Mouse (Mus musculus) neural tube, embryonic 14.5 days (tissue): ENCODE data around the gene Nvl. TPM values are rescaled to one million over a fixed set of nuclear protein-coding genes. Genes with fewer than 3 reads are reported as not detected.

Source experiments
- ATAC-seq: fragments of 200-750 bp; cut with Nextera tagmentation; 2 replicates; pipeline ENCODE4 v1.8.0; 2017; ENCODE audit warnings: low read depth, mild to moderate bottlenecking, moderate TSS enrichment, moderate library complexity
- H3K27ac ChIP-seq: fragments of 300-500 bp; sonication (generic); 2 replicates; pipeline ENCODE4 v1.5.1; 2014; ENCODE audit warnings: low read depth, mild to moderate bottlenecking, control low read depth, low read length, moderate library complexity, mixed read lengths
- H3K27me3 ChIP-seq: fragments of 300-500 bp; sonication (generic); 2 replicates; pipeline ENCODE4 v1.6.1; 2014; ENCODE audit warnings: low read length; ENCODE audit not compliant: control insufficient read depth, insufficient read depth
- H3K36me3 ChIP-seq: fragments of 300-500 bp; sonication (generic); 2 replicates; pipeline ENCODE4 v1.6.1; 2014; ENCODE audit warnings: low read length, mixed read lengths; ENCODE audit not compliant: control insufficient read depth, insufficient read depth
- H3K4me1 ChIP-seq: fragments of 300-500 bp; sonication (generic); 2 replicates; pipeline ENCODE4 v1.6.1; 2014; ENCODE audit warnings: low read length; ENCODE audit not compliant: control insufficient read depth, insufficient read depth
- H3K4me2 ChIP-seq: fragments of 300-500 bp; sonication (generic); 2 replicates; pipeline ENCODE4 v1.6.1; 2014; ENCODE audit warnings: mild to moderate bottlenecking, low read depth, low read length, control low read depth
- H3K4me3 ChIP-seq: fragments of 300-500 bp; sonication (generic); 2 replicates; pipeline ENCODE4 v1.5.1; 2014; ENCODE audit warnings: low read depth, low read length, control low read depth, mixed read lengths
- H3K9ac ChIP-seq: fragments of 300-500 bp; sonication (generic); replicated peaks from 2 replicates; pipeline ENCODE4 v1.6.1; 2014; ENCODE audit warnings: low read depth, mild to moderate bottlenecking, control low read depth, low read length, mixed read lengths
- H3K9me3 ChIP-seq: fragments of 300-500 bp; sonication (generic); 2 replicates; pipeline ENCODE4 v1.6.1; 2016; ENCODE audit warnings: low read length; ENCODE audit not compliant: control insufficient read depth
- WGBS: fragments of 180-500 bp; shearing (Covaris S2); extraction: QIAGEN DNeasy Blood & Tissue Kit; methylation state at CpG from one replicate; pipeline ENCODE4 v1.1.7; 2014; 5-methylcytosine and 5-hydroxymethylcytosine counted together
- polyA plus RNA-seq: library from polyadenylated mRNA; unstranded; fragments of >200 nt; fragmentation: Nextera tagmentation; extraction: Ambion mirVana; gene quantifications from 2 replicates; pipeline ENCODE4 v1.2.1, GENCODE M21; 2014

Gene Nvl
- polyA plus RNA-seq, 1 experiment from 2014 or later = 49.6 TPM

DNA sequence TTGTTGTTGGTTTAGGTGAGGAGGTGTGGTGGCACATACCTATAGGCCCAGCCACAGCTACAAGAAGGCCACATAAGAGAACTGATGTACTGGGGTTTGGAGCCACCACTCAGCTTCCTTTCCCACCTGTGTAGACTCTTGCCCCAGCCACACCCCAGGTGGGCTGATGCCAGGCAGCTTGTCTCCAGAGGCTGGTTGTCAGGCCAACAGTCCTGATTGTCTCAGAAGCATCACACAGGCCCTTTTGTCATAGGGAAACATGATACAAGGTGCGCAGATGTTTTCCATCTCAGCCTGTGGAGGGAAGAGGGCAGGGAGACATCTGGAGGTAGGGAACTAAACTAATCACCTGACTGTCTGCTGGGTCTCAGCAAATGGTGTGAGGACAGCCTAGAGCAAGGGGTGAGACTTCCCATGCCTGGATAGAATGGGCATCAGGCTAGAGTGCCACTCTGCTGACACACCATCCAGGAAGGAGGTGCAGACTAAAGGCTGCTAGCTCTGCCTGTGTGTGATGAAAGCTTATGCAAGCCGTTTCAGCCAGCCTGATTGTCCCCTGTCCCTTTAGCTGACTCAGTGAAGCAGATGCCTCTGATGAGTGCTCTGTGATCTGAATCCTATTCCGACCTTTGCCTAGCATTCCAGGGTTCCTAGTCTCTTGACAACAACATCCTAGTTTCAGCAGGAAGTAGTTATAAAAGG, 82.1 kb downstream of the Nvl start:
- H3K4me3 ChIP-seq = no peak overlapping the region
- 71% methylated on average over 3 of the region's 3 CpGs for WGBS
- no peaks in the 10 kb centered on the region for H3K4me1 ChIP-seq
- no peaks in the 10 kb centered on the region for H3K36me3 ChIP-seq
- H3K27ac ChIP-seq = no peak overlapping the region
- H3K9ac ChIP-seq = no peak overlapping the region
- H3K27me3 ChIP-seq = no peaks in the 10 kb centered on the region
- no peaks in the 10 kb centered on the region for H3K9me3 ChIP-seq
- no peak overlapping the region for H3K4me2 ChIP-seq
- no peak for ATAC-seq

DNA sequence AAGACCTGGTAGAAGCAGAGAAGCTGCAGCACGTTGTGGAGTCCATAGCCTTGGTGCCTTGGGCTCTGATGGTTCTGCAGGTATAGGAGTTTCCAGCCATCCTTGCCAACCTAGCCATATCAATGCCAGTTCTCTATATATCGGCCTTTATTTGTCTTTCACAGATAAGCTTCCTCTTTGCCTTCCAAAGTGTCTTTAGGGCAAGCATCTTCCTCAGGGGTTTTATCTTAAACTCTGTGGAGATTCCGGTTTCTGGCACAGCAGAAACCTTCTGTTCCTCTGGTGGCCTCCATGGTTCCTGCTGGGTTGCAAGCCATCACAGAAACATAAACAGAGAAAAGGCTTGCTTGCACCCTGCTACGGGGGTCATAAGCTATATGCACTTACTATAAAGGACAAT, 91.1 kb downstream of the Nvl start:
- H3K9ac ChIP-seq = no peak overlapping the region
- H3K4me2 ChIP-seq = no peak overlapping the region
- no peaks in the 10 kb centered on the region for H3K27me3 ChIP-seq
- no peaks in the 10 kb centered on the region for H3K36me3 ChIP-seq
- no peak for ATAC-seq
- H3K27ac ChIP-seq = no peak overlapping the region
- H3K4me3 ChIP-seq = no peak overlapping the region
- 89% methylated on average over 4 of the region's 4 CpGs for WGBS
- H3K9me3 ChIP-seq = no peaks in the 10 kb centered on the region
- no peaks in the 10 kb centered on the region for H3K4me1 ChIP-seq

GRCm38 (mm10) chr1:181050937-181051336, 93.1 kb downstream of the Nvl start, which contains the start of gene 9130409I23Rik:
TSS of gene 9130409I23Rik (plus strand) at chr1:181051237.
- Histone ChIP-seq H3K4me3 (no peak within 1 kb of the TSS), H3K27ac (no peak within 1 kb of the TSS), H3K36me3 (no peaks in the 10 kb centered on the region), H3K27me3 (no peaks in the 10 kb centered on the region), H3K4me2 (no peak within 1 kb of the TSS), H3K9ac (no peak within 1 kb of the TSS), H3K4me1 (no peaks in the 10 kb centered on the region), H3K9me3 (no peaks in the 10 kb centered on the region)
- 86% methylated on average over 6 of the region's 6 CpGs for WGBS
- ATAC-seq = no peak

- H3K36me3 ChIP-seq = no peaks in the 10 kb centered on the region
- H3K9ac ChIP-seq = no peak overlapping the region
- H3K4me3 ChIP-seq = no peak overlapping the region
- no peak overlapping the region for H3K4me2 ChIP-seq
- H3K27ac ChIP-seq = no peak overlapping the region
- no peak for ATAC-seq
- H3K27me3 ChIP-seq = no peaks in the 10 kb centered on the region
- no peaks in the 10 kb centered on the region for H3K4me1 ChIP-seq
- no peaks in the 10 kb centered on the region for H3K9me3 ChIP-seq
Measured at GRCm38 (mm10) chr1:181049328-181049842, 94.6 kb downstream of the Nvl start.

GRCm38 (mm10) chr1:181047520-181047919, 96.5 kb downstream of the Nvl start:
- WGBS = 59% methylated on average over 1 of the region's 1 CpGs
- no peak overlapping the region for H3K27ac ChIP-seq
- H3K9ac ChIP-seq = no peak overlapping the region
- H3K36me3 ChIP-seq = no peaks in the 10 kb centered on the region
- no peak overlapping the region for H3K4me2 ChIP-seq
- no peak overlapping the region for H3K4me3 ChIP-seq
- no peaks in the 10 kb centered on the region for H3K27me3 ChIP-seq
- H3K4me1 ChIP-seq = no peaks in the 10 kb centered on the region
- no peaks in the 10 kb centered on the region for H3K9me3 ChIP-seq
- no peak for ATAC-seq

GRCm38 (mm10) chr1:181039652-181040051, 104.4 kb downstream of the Nvl start:
- ATAC-seq = no peak
- H3K4me2 ChIP-seq = no peak overlapping the region
- H3K4me3 ChIP-seq = no peak overlapping the region
- no peaks in the 10 kb centered on the region for H3K27me3 ChIP-seq
- H3K36me3 ChIP-seq = no peaks in the 10 kb centered on the region
- H3K27ac ChIP-seq = no peak overlapping the region
- H3K9ac ChIP-seq = no peak overlapping the region
- no peaks in the 10 kb centered on the region for H3K4me1 ChIP-seq
- 12% methylated on average over 4 of the region's 4 CpGs for WGBS
- no peaks in the 10 kb centered on the region for H3K9me3 ChIP-seq

DNA sequence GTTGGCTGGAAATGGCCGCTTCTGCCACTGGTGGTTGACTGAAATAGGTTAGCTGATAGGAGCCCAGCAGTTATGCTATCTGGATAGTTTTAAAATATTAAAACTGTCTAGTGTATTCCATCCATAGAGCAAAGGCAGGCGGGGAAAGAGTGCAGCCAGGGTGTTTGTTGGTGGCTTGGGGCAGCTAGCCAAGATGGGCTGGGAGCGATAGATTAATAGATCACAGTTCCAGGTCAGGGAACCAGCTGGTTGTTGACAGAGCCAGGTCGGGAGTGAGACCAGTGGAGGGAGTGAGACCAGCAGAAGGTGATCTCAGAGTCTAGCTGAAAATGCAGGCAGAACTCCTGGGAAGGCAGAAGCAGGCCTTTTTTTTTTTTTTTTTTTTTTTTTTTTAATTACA, 106.4 kb downstream of the Nvl start:
- H3K36me3 ChIP-seq = no peaks in the 10 kb centered on the region
- 85% methylated on average over 4 of the region's 4 CpGs for WGBS
- no peaks in the 10 kb centered on the region for H3K9me3 ChIP-seq
- no peak overlapping the region for H3K9ac ChIP-seq
- no peak overlapping the region for H3K4me2 ChIP-seq
- H3K4me3 ChIP-seq = no peak overlapping the region
- no peak for ATAC-seq
- no peak overlapping the region for H3K27ac ChIP-seq
- H3K4me1 ChIP-seq = no peaks in the 10 kb centered on the region
- no peaks in the 10 kb centered on the region for H3K27me3 ChIP-seq

Other genes with a start within 250 kb of the Nvl start
- gene Pycr2, start 239.9 kb downstream of the Nvl start, polyA plus RNA-seq = 63.3 and 65.9 TPM in 2 replicates
- 0.41 TPM in 1 of 2 replicates, not detected in the other for gene Lefty1, start 209.2 kb downstream of the Nvl start, polyA plus RNA-seq
- gene Tmem63a, start 201.9 kb downstream of the Nvl start, polyA plus RNA-seq = 0.71 and 1.4 TPM in 2 replicates
- gene Ephx1, start 123.3 kb downstream of the Nvl start, polyA plus RNA-seq = 5.3 and 5.4 TPM in 2 replicates
- gene 9130409I23Rik, start 93.0 kb downstream of the Nvl start, polyA plus RNA-seq = not detected in 2 replicates
- 46.8 and 51.8 TPM in 2 replicates for gene Cnih4, start 489 bp upstream of the Nvl start, polyA plus RNA-seq
- 52.0 and 53.0 TPM in 2 replicates for gene Wdr26, start 67.8 kb upstream of the Nvl start, polyA plus RNA-seq
- 15.0 and 25.7 TPM in 2 replicates for gene Cnih3, start 208.4 kb upstream of the Nvl start, polyA plus RNA-seq